Mouse (Mus musculus) lung, adult 18-20 months (tissue): ENCODE measurements around the gene Rlf.
A peak's percentile ranks its signal among the peaks of the same experiment; 100 is the strongest.

Experiments
- DNase-seq, 2 experiments: peaks; one replicate each; pipeline ENCODE4 v3.0.0; 2022; ENCODE audit warnings: mixed read lengths in 2 of 2

The Rlf gene

DNA sequence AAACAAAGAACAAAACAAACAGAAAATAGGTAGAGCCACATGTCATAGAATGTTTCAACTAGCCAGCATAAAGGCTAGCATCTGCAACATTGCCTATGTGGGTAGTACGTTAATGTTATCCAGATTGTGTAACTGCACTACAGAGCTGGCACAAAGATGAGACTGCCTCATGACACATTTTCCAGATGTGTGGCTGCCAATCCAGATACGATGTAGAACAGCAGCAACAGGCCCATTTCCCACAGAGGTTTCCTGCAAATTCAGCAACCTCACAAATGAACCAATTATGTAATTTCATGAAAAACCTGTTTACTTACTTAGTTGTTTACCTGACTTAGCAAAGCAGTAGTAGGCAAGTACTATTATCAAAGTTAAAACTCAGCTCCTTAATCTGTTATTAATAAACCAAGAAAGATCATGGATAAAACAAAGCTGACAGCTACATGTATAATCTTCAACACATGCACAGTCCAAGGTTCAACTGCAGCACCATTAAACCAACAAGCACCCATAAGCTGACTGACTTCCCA is 51.3 kb downstream of the Rlf start:
- no peak for DNase-seq

DNA sequence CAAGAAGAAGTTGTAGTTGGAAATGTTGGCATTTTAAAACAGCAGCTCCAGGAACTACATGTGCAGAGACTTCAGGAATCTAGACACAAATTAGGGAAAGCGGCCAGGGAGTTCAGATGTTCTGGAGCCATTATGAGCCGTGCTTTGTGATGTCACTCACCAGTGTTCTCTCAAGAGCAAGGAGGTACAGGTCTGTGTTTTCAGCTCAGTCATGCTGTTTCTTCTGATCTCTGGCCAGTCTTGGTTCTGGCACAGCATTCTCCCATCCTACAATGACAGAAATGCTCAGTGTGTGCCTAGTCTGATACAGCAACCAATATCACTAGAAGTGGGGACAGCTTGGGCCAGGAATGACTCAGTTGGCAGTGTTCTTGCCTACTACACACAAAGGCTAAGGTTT is 105.8 kb downstream of the Rlf start, which contains the start of gene Tmco2:
Gene Tmco2 (minus strand): TSS at position 101 of the 400 bp plus-strand sequence.
- DNase-seq = no peak

DNA sequence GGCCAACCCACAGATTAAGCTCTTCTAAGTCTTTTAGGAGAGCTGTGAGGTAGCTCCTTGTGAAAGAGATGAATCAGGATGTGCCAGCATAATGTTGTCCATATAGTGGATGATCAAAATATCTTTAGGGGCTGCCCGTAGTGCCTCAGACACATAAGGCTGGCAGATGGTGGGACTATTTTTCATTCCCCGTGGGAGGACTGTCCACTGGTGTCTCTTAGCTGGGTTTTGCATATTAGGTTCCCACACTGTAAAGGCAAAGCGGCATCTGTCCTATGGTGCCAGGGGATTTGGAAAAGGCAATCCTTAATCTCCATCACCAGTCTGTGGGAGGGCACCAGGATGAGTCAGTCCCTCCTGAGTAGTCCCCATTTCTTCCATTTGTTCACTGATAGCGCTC is 111.6 kb downstream of the Rlf start:
- no peak for DNase-seq

DNA sequence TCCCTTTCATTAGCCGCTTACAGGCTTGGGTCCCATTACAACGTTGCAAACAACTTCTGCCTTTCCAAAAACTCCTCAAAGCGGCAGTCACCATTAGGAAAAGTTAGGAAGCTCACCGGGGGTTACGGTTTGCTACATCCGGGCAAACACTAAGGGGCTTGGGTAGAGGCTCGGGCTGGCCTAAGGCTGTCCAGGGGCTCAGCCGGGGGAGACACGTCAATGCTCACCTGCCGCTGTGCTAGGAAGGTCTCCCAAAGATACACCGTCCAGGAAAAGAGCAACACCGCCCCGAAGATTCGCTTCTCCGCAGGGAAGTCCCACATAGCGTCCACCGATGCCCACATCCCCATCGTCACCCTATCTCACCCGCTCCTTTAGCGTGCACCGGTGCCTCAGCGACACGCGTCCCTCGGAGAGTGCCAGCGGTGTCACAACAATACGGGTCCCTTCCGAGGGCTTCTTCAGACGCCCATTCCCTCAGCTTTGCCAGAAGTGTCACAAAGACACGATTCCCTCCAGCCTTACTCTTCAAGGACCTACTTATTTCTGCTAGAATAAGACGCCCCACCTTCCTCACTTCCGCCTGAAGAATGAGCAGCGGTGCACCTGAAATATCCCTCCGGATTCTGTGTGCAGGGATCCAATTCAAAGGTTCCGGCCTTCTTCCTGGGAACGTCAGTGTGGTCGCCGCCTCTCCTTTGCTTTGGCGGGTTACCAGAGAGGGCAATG is 117.1 kb downstream of the Rlf start, which contains the start of gene Zmpste24:
Gene Zmpste24 (minus strand): TSS at position 592 of the 729 bp plus-strand sequence.
- peak; percentile 80 to 82 for DNase-seq
